ENCODE assay signal across 15 mouse cellular contexts in the genomic region with DNA sequence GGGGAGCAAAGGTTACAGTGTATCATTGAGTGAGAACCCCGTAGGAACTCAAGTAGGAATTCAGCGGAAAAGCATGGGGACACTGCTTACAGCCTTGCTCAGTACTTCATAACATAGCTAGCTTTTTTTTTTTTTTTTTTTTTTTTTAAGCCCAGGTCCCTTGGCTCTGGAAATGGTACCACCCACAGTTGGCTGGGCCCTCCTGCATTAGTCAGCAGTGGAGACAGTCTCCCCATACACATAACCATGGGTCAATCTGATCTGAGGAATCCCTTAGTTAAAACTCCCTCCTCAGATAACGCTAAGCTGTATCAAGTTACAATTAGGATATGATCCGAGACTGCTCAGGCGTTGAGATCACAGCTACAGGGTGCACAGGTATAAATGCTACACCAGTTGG.
"Had no signal": no experiment of that assay in that cellular context is flagged by ENCODE, and none has a peak within 500 bp of the region (broad histone marks: within the 10 kb centered on the region; RNA-seq: fewer than 3 reads in every experiment).

No protein-coding gene starts in this region.

- ATAC-seq: lung, postnatal 0 days had no signal

- H3K9me3 ChIP-seq: kidney, embryonic 15.5 days; limb, embryonic 10.5 days; liver, embryonic 15.5 days; neural tube, embryonic 15.5 days had no signal

- H3K36me3 ChIP-seq: kidney, embryonic 15.5 days; limb, embryonic 10.5 days; liver, embryonic 15.5 days; neural tube, embryonic 15.5 days had no signal

- DNase-seq: kidney, postnatal 14 days; lung, adult 2 months; lung, postnatal 36 days; midbrain, embryonic 14.5 days; right cerebral cortex, adult 18-20 months; spleen, adult 18-20 months; thymus, adult 2 months; thymus, postnatal 25 days had no signal

- H3K27ac ChIP-seq: kidney, embryonic 15.5 days; limb, embryonic 10.5 days; liver, embryonic 15.5 days; neural tube, embryonic 15.5 days had no signal

- H3K4me2 ChIP-seq: kidney, embryonic 15.5 days; liver, embryonic 11.5 days; liver, embryonic 15.5 days; neural tube, embryonic 15.5 days had no signal

- H3K27me3 ChIP-seq: kidney, embryonic 15.5 days; liver, embryonic 15.5 days; neural tube, embryonic 15.5 days had no signal

- H3K9ac ChIP-seq: kidney, embryonic 15.5 days; liver, embryonic 15.5 days; neural tube, embryonic 15.5 days had no signal

- H3K4me1 ChIP-seq: kidney, embryonic 15.5 days; limb, embryonic 10.5 days; liver, embryonic 15.5 days had no signal

- H3K4me3 ChIP-seq: kidney, embryonic 15.5 days; limb, embryonic 10.5 days; liver, embryonic 15.5 days; myocyte; neural tube, embryonic 15.5 days had no signal
